Mouse (Mus musculus) ES-E14 (cell line): ENCODE data around the gene Misp. TPM values are rescaled to one million over a fixed set of nuclear protein-coding genes. Genes with fewer than 3 reads are reported as not detected.

Source experiments
- DNase-seq: peaks from one replicate; pipeline ENCODE4 v3.0.0-alpha.2; 2013; ENCODE audit warnings: low read depth, low spot score
- H3K27ac ChIP-seq: 2 replicates; pipeline ENCODE4 v1.5.1; 2012; ENCODE audit warnings: low read depth, mild to moderate bottlenecking, low read length, moderate library complexity, mixed read lengths; ENCODE audit not compliant: poor library complexity, insufficient read depth, severe bottlenecking
- H3K36me3 ChIP-seq: 2 replicates; pipeline ENCODE4 v1.6.1; 2012; ENCODE audit warnings: mild to moderate bottlenecking, low read length, moderate library complexity, mixed read lengths; ENCODE audit not compliant: control insufficient read depth, poor library complexity, insufficient read depth, severe bottlenecking
- H3K4me1 ChIP-seq, 2 experiments: fragments of 150-350 bp in 1 of 2; sonication (generic) in 1 of 2; 2 replicates each; pipeline ENCODE4 v1.6.1; 2012; ENCODE audit warnings: low read length in 2 of 2, mild to moderate bottlenecking in 1 of 2, mixed read lengths in 1 of 2; ENCODE audit not compliant: control insufficient read depth in 2 of 2, insufficient read depth in 2 of 2, poor library complexity in 1 of 2
- H3K4me3 ChIP-seq, 2 experiments: fragments of 150-350 bp in 1 of 2; sonication (generic) in 1 of 2; 2 replicates each; pipeline ENCODE4 v1.5.1; 2012; ENCODE audit warnings: low read length in 2 of 2, low read depth in 1 of 2, mild to moderate bottlenecking in 1 of 2, mixed read lengths in 1 of 2; ENCODE audit not compliant: insufficient read depth in 1 of 2, poor library complexity in 1 of 2, severe bottlenecking in 1 of 2
- H3K9ac ChIP-seq: 2 replicates; pipeline ENCODE4 v1.6.1; 2012; ENCODE audit warnings: low read depth, mild to moderate bottlenecking, low read length, mixed read lengths; ENCODE audit not compliant: poor library complexity, insufficient read depth, severe bottlenecking
- H3K9me3 ChIP-seq: fragments of 150-350 bp; sonication (generic); 2 replicates; pipeline ENCODE4 v1.6.1; 2012; ENCODE audit warnings: low read depth, mild to moderate bottlenecking, low read length; ENCODE audit not compliant: control insufficient read depth, insufficient read depth
- CHD2 ChIP-seq: IDR thresholded peaks from 2 replicates; pipeline ENCODE4 v1.6.1; 2014; ENCODE audit warnings: mild to moderate bottlenecking, low read depth, low read length, inconsistent platforms
- HCFC1 ChIP-seq: IDR thresholded peaks from 2 replicates; pipeline ENCODE4 v1.6.1; 2012; ENCODE audit warnings: low read length, inconsistent platforms, borderline replicate concordance; ENCODE audit not compliant: insufficient read depth
- MAFK ChIP-seq: IDR thresholded peaks from 2 replicates; pipeline ENCODE4 v1.6.1; 2014; ENCODE audit warnings: mild to moderate bottlenecking, low read depth, low read length, inconsistent platforms; ENCODE audit not compliant: insufficient read depth
- ZC3H11A ChIP-seq: IDR thresholded peaks from 2 replicates; pipeline ENCODE4 v1.6.1; 2012; ENCODE audit warnings: low read depth, mild to moderate bottlenecking, inconsistent platforms, low read length, borderline replicate concordance
- ZNF384 ChIP-seq: IDR thresholded peaks from 2 replicates; pipeline ENCODE4 v1.6.1; 2012; ENCODE audit warnings: low read depth, low read length, inconsistent platforms
- in situ Hi-C, 2 experiments: fragments of 600-800 bp; cut with MboI; formaldehyde crosslinking; loops; one replicate each; pipeline ENCODE4 v1.15.1; 2025; ENCODE audit warnings: low sequenced_read_pairs in 2 of 2, inconsistent platforms in 1 of 2; ENCODE audit not compliant: unreplicated experiment in 2 of 2
- total RNA-seq: library from RNA; depleted of rRNA; stranded (reverse); fragments of 300-350 nt; gene quantifications from 2 replicates; pipeline ENCODE4 v1.2.3, GENCODE M21; 2012; rRNA removed

The Misp gene
- 1.7 and 2.2 TPM in 2 replicates for total RNA-seq

DNA sequence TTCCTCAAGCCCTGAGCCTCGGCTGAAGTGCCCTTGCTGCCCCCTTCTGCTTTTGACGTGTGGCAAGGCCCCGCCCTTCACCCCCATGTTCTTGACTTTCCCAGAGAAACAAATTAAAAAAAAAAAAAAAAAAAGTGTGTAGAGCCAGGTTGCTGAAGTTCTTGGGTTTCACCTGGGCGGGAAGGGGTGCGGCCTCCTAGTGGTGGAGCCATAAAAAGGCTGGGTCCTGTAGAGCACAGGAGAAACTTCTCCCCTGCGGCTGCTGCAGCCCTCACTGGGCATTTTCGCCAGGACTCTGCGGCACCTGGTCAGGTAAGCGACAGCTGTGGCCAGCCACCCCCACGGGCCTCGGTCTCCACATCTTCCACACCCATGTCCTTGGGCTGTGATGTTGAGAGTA, at the start of gene Misp:
Gene Misp (plus strand): TSS at position 208 of the 400 bp plus-strand sequence.
- no peak within 1 kb of the TSS for H3K27ac ChIP-seq
- no peak within 1 kb of the TSS for H3K9ac ChIP-seq
- in situ Hi-C loops = no loop called here
- peak; percentile 61 for TF ChIP-seq ZNF384
- no peak for TF ChIP-seq CHD2
- no peak for DNase-seq
- peaks cover 4 to 34% of the 10 kb centered on the region in 2 experiments; a peak in 3 of 4 replicates for H3K4me1 ChIP-seq
- no peaks in the 10 kb centered on the region for H3K9me3 ChIP-seq
- no peak within 1 kb of the TSS for H3K4me3 ChIP-seq
- no peaks in the 10 kb centered on the region for H3K36me3 ChIP-seq

DNA sequence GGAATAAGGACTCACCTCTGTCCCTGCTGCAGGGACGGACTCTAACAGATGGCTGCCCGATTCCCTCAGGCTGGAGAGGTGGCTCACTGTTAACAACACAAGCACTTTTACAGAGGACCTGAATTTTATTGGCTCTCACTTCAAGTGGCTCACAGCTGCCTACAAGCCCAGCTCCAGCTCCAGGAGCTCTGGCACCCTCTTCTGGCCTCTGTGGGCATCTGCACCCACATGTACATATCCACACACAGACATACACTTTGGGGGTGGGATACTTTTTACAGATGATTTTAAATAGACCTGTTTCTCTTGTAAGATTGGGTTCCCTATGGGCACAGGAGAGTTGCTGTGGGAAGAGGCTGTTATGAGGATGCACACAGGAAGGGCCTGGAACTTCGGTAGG, 48.5 kb upstream of the Misp start:
- Histone ChIP-seq H3K27ac (no peak overlapping the region), H3K9me3 (no peaks in the 10 kb centered on the region), H3K4me3 (no peak overlapping the region), H3K36me3 (no peaks in the 10 kb centered on the region), H3K4me1 (peaks cover 0 to 7% of the 10 kb centered on the region in 2 experiments; a peak in 1 of 4 replicates), H3K9ac (no peak overlapping the region)
- peak; percentile 51 for DNase-seq
- in situ Hi-C loops = no loop called here
- TF ChIP-seq ZNF384 (no peak), HCFC1 (no peak), CHD2 (no peak), ZC3H11A (no peak), MAFK (no peak)

DNA sequence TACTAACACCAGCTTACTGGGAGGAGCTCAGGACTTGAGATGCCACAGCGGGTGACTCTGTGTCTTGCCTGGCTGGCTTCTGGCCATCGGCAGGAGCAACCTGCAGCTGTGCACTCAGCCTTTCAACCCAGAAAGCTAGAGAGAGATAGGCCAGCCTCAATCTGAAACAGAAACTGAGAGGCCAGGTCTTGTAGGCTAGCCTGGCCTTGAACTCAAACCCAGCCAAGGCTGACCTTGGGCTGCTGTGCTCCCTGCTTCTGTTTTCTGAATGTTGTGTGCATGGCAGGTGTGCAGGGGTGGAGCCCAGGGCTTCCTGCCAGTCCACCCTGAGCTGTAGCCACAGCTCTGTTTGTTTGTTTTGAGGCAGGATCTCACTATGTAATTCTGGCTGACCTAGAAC, 47.6 kb upstream of the Misp start:
- TF ChIP-seq ZC3H11A (no peak), MAFK (no peak), ZNF384 (no peak), CHD2 (no peak), HCFC1 (no peak)
- Histone ChIP-seq H3K4me3 (no peak overlapping the region), H3K27ac (no peak overlapping the region), H3K4me1 (peaks cover 0 to 8% of the 10 kb centered on the region in 2 experiments; a peak in 1 of 4 replicates), H3K9ac (no peak overlapping the region), H3K9me3 (no peaks in the 10 kb centered on the region), H3K36me3 (no peaks in the 10 kb centered on the region)
- in situ Hi-C loops = no loop called here
- DNase-seq = no peak

DNA sequence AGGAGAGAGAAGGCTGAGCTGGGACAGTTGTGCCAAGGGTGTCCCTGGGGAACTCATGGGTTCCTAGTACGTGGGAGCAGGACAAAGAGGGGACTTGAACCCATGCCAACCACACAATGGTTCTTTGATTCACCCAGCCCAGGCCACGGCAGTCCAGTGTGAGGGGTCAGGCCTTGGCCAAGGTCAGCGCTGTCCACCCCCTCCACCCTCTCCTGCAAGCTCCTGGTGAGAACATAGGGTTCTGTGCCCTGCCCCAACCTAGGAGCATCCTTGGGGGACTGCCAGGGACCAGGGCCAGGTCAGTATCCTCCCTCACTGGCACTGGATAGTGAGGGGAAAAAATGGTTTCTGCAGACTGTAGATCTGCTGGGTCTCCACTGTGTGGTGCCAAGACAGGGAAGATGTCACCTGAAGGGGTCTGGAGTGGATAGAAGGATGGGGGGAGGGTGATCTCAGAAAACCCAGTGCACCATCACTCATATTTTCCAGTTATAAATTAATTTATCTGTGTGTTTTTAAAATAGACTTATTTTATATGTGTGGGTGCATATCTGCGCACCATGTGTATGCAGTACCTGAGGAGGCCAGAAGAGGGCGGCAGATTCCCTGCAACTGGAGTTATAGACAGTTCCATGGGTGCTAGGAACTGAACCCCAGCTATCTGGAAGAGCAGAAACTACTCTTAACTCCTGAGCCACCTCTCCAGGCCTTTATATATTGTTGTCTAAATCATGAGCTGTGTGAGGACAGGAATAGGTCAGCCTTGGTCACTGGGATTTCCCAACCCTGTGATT, 46.1 kb upstream of the Misp start:
- H3K9me3 ChIP-seq = no peaks in the 10 kb centered on the region
- no peak for DNase-seq
- no peak overlapping the region for H3K27ac ChIP-seq
- no peaks in the 10 kb centered on the region for H3K36me3 ChIP-seq
- no peak overlapping the region for H3K4me3 ChIP-seq
- in situ Hi-C loops = no loop called here
- H3K4me1 ChIP-seq = peaks cover 0 to 12% of the 10 kb centered on the region in 2 experiments; a peak in 2 of 4 replicates
- no peak overlapping the region for H3K9ac ChIP-seq
- TF ChIP-seq HCFC1 (no peak), CHD2 (no peak), ZNF384 (no peak), MAFK (no peak), ZC3H11A (no peak)

DNA sequence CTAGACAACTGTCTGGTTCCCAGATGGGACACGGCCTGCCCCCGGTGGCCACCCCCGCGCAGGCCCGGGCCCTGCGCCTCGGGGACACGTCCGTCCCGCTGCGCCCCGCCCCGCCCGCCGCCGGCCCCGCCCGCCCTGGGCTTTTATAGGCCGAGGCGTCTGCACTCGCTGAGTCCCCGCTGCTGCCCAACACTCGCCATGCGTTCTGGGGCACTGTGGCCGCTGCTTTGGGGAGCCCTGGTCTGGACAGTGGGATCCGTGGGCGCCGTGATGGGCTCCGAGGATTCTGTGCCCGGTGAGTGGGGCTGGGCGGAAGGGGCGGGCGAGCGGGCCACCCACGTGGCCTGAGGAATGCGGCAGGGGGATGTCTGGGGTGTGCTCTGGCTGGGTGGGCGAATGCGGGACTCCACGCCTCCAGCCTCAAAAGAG, 43.7 kb upstream of the Misp start, which contains the start of gene Fstl3:
Gene Fstl3 (plus strand): TSS at position 170 of the 429 bp plus-strand sequence.
- H3K4me3 ChIP-seq = peak within 1 kb of the TSS; percentile 56 to 59
- in situ Hi-C loops = no loop called here
- TF ChIP-seq CHD2 = no peak
- no peak for TF ChIP-seq HCFC1
- TF ChIP-seq MAFK = no peak
- TF ChIP-seq ZNF384 = no peak
- no peak for TF ChIP-seq ZC3H11A
- no peak for DNase-seq
- H3K9ac ChIP-seq = no peak within 1 kb of the TSS; the same call in 1 of the 2 replicates
- no peaks in the 10 kb centered on the region for H3K9me3 ChIP-seq
- H3K36me3 ChIP-seq = no peaks in the 10 kb centered on the region
- peaks cover 0 to 19% of the 10 kb centered on the region in 2 experiments; a peak in 2 of 4 replicates for H3K4me1 ChIP-seq
- no peak within 1 kb of the TSS for H3K27ac ChIP-seq
